Mouse (Mus musculus) B cell, adult 2 months (primary cell): ENCODE measurements around the gene Cfap100.

ENCODE experiments used
- DNase-seq, 2 experiments: peaks; one replicate each; pipeline ENCODE4 v3.0.0; 2022

Gene Cfap100

DNA sequence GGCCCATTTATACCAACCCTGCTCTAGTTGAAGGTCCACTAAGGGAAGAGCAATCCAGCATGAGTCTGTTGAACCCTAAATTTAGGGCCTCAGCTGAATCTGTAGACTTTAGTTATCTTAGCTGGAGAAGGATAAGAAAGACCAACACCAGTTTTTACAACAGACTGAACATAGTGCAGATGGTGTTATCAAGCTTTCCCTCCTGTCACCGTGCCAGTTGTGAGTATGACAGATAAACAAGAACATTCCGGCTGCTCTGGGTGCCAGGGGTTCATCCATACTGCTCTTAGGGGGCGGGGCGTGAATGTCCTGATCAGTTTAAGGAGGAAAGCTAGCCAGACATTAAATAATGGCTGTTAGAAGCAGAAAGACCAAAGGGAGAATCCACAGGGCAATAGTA, 54.0 kb downstream of the Cfap100 start:
- DNase-seq: no peak

- DNase-seq: peak; percentile 41 to 50
Observed at GRCm38 (mm10) chr6:90369725-90370553, 58.7 kb downstream of the Cfap100 start.

DNA sequence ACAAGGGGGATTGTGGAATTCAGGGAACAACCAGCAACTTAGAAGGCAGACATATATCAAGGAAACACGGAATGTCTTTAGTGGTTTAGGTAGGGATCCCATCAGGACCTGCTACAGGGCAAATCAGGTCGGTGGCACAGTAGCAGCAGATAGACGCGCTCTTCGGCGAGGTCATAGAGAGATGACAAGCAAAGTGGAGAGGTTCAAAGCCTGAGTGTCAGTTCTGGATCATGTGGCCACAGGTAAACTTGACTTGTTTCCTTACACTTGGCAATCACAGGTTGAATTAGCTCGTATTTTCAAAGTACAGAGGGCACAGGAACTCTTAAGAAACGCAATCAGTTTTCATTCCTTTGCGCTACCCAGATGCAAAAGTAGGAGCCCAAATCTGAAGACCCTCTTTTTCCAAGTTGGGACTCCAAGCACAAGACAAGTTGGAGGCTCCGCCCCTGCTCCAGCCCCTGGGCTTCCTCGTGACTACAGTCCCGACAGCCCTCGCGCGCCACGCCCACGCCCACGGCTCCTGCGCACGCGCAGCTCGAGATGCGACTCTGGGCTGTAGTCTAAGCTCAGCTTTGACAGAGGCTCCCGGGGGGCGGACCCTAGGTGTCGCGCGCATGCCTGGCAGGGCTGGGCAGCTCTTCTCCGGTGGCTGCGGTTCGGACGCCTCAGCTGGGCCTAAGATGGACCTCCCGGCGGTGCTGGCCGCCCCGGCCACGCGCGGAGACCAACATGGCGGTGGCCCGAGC, 59.4 kb downstream of the Cfap100 start, which contains the start of gene Zxdc:
Gene Zxdc (plus strand): TSS at position 517 of the 749 bp plus-strand sequence.
- DNase-seq: peak; percentile 97

DNA sequence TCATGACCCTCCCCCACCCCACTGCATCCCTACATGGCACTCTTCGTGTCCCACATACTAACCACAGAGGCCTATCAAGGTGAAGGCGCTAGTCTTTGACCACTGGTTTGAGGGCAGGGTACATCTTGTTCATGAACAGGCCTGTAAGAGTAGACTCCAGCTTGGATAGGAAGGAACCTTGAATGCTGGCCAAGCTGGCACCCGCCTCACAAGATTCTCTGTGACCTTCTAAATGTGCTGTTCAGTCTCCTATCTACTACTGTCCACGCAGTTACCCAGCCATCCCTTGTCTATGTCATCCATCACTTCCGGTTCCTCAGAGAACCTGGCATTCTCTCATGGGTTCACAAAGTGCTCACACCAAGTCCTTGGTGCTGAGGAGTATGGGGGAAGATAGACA, 65.3 kb downstream of the Cfap100 start:
- no peak for DNase-seq

GRCm38 (mm10) chr6:90360922-90361614, 67.5 kb downstream of the Cfap100 start:
- DNase-seq: no peak

GRCm38 (mm10) chr6:90360024-90360781, 68.4 kb downstream of the Cfap100 start:
- no peak for DNase-seq

DNA sequence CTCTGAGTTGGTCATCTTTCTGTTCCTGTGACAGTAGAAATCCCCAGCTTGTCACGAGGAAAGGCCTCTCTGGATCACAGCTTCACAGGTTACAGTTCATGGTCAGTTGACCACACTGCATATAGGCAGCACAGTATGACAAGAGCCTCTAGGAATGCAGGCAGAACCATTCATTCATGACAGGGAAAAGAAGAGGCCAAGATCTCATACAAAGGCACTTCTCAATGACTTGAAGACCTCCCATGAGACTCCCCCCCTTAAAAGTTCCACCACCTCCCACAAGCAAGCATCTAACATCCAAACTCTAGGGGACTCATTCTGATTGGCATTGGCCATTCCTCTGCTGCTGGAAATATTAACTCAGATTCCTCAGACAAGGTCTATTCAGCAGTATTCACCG, 69.2 kb downstream of the Cfap100 start:
- DNase-seq: no peak

- no peak for DNase-seq
Observed at GRCm38 (mm10) chr6:90358142-90358541, 70.5 kb downstream of the Cfap100 start.
